Mouse (Mus musculus): ENCODE measurements at regions not wholly inside any gene's neighbourhood (a gene's known extent, or its start where the extent isn't known, plus 50 kb on each side); places are given as distances from the start of the nearest gene placed in this dataset.
A peak's percentile ranks its signal among the peaks of the same experiment; 100 is the strongest.

GRCm38 (mm10) chr3:131802841-131803240 is 238.3 kb downstream of the Papss1 start:
- Histone ChIP-seq H3K4me1 (peaks cover 7% of the 10 kb centered on the region), H3K27me3 (no peaks in the 10 kb centered on the region), H3K4me3 (no peak overlapping the region), H3K4me2 (no peak overlapping the region), H3K27ac (no peak overlapping the region), H3K9me3 (no peaks in the 10 kb centered on the region), H3K9ac (no peak overlapping the region), H3K36me3 (no peaks in the 10 kb centered on the region)
- WGBS, result 80% methylated on average over 7 of the region's 7 CpGs
- no peak for ATAC-seq (ENCODE audit: insufficient number of reproducible peaks, insufficient read depth, low FRiP score, low TSS enrichment, low read depth)

- H3K9me3 ChIP-seq, result no peaks in the 10 kb centered on the region
- H3K4me2 ChIP-seq, result no peak overlapping the region
- H3K27ac ChIP-seq, result no peak overlapping the region
- WGBS, result 68% methylated on average over 8 of the region's 8 CpGs
- ATAC-seq (ENCODE audit: insufficient number of reproducible peaks, insufficient read depth, low FRiP score, low TSS enrichment, low read depth), result no peak
- H3K36me3 ChIP-seq, result no peaks in the 10 kb centered on the region
- no peaks in the 10 kb centered on the region for H3K27me3 ChIP-seq
- 0 out of 2 replicates have a peak, but pooled peaks cover 8% of the 10 kb centered on the region for H3K4me1 ChIP-seq
- H3K9ac ChIP-seq, result no peak overlapping the region
- no peak overlapping the region for H3K4me3 ChIP-seq
Measured at GRCm38 (mm10) chr3:131808127-131808526, 243.6 kb downstream of the Papss1 start.

GRCm38 (mm10) chr3:131812968-131813367 is 248.4 kb downstream of the Papss1 start:
- WGBS, result 51% methylated on average over 6 of the region's 6 CpGs
- no peak for ATAC-seq (ENCODE audit: insufficient number of reproducible peaks, insufficient read depth, low FRiP score, low TSS enrichment, low read depth)

GRCm38 (mm10) chr3:131818806-131819205 is 254.2 kb downstream of the Papss1 start:
- Histone ChIP-seq H3K4me1 (no peaks in the 10 kb centered on the region), H3K4me3 (no peak overlapping the region), H3K9ac (no peak overlapping the region), H3K36me3 (no peaks in the 10 kb centered on the region), H3K9me3 (no peaks in the 10 kb centered on the region; the same call in 1 of the 2 replicates), H3K27ac (no peak overlapping the region), H3K4me2 (no peak overlapping the region), H3K27me3 (no peaks in the 10 kb centered on the region)
- no peak for ATAC-seq (ENCODE audit: insufficient number of reproducible peaks, insufficient read depth, low FRiP score, low TSS enrichment, low read depth)
- whole genome bisulfite sequencing, result 83% methylated on average over 1 of the region's 1 CpGs

More at GRCm38 (mm10) chr3:131812968-131813367, 248.4 kb downstream of the Papss1 start:
- H3K27ac ChIP-seq, result no peak overlapping the region
- no peak overlapping the region for H3K4me2 ChIP-seq
- H3K9me3 ChIP-seq, result no peaks in the 10 kb centered on the region; the same call in 1 of the 2 replicates
- H3K4me3 ChIP-seq, result no peak overlapping the region
- no peak overlapping the region for H3K9ac ChIP-seq
- no peaks in the 10 kb centered on the region for H3K36me3 ChIP-seq
- H3K4me1 ChIP-seq, result 0 out of 2 replicates have a peak, but pooled peaks cover 8% of the 10 kb centered on the region
- no peaks in the 10 kb centered on the region for H3K27me3 ChIP-seq

GRCm38 (mm10) chr3:131857442-131857841 is 227.7 kb upstream of the Dkk2 start:
- H3K27ac ChIP-seq, result no peak overlapping the region
- no peak overlapping the region for H3K4me2 ChIP-seq
- WGBS, result 79% methylated on average over 2 of the region's 2 CpGs
- H3K4me1 ChIP-seq, result no peaks in the 10 kb centered on the region
- H3K9ac ChIP-seq, result no peak overlapping the region
- H3K27me3 ChIP-seq, result no peaks in the 10 kb centered on the region
- H3K4me3 ChIP-seq, result no peak overlapping the region
- no peaks in the 10 kb centered on the region for H3K9me3 ChIP-seq
- no peaks in the 10 kb centered on the region for H3K36me3 ChIP-seq
- no peak for ATAC-seq (ENCODE audit: insufficient number of reproducible peaks, insufficient read depth, low FRiP score, low TSS enrichment, low read depth)

GRCm38 (mm10) chr3:131859083-131859482 is 226.0 kb upstream of the Dkk2 start:
- H3K4me3 ChIP-seq, result no peak overlapping the region
- H3K9me3 ChIP-seq, result no peaks in the 10 kb centered on the region
- no peak overlapping the region for H3K4me2 ChIP-seq
- no peak overlapping the region for H3K27ac ChIP-seq
- no peak overlapping the region for H3K9ac ChIP-seq
- H3K36me3 ChIP-seq, result no peaks in the 10 kb centered on the region
- H3K27me3 ChIP-seq, result no peaks in the 10 kb centered on the region
- 50% methylated on average over 12 of the region's 12 CpGs for WGBS
- no peak for ATAC-seq (ENCODE audit: insufficient number of reproducible peaks, insufficient read depth, low FRiP score, low TSS enrichment, low read depth)
- no peaks in the 10 kb centered on the region for H3K4me1 ChIP-seq

GRCm38 (mm10) chr3:131865106-131865505 is 220.0 kb upstream of the Dkk2 start:
- no peak overlapping the region for H3K9ac ChIP-seq
- no peaks in the 10 kb centered on the region for H3K36me3 ChIP-seq
- H3K9me3 ChIP-seq, result no peaks in the 10 kb centered on the region
- H3K4me1 ChIP-seq, result peaks cover 11% of the 10 kb centered on the region
- H3K27me3 ChIP-seq, result no peaks in the 10 kb centered on the region
- H3K4me3 ChIP-seq, result no peak overlapping the region
- no peak overlapping the region for H3K4me2 ChIP-seq
- no peak overlapping the region for H3K27ac ChIP-seq
- 46% methylated on average over 5 of the region's 5 CpGs for WGBS
- ATAC-seq (ENCODE audit: insufficient number of reproducible peaks, insufficient read depth, low FRiP score, low TSS enrichment, low read depth), result no peak

- Histone ChIP-seq H3K9me3 (no peaks in the 10 kb centered on the region), H3K4me2 (no peak overlapping the region), H3K27me3 (no peaks in the 10 kb centered on the region), H3K36me3 (no peaks in the 10 kb centered on the region), H3K9ac (no peak overlapping the region), H3K27ac (no peak overlapping the region), H3K4me1 (peaks cover 11% of the 10 kb centered on the region), H3K4me3 (no peak overlapping the region)
- 53% methylated on average over 3 of the region's 3 CpGs for WGBS
- ATAC-seq (ENCODE audit: insufficient number of reproducible peaks, insufficient read depth, low FRiP score, low TSS enrichment, low read depth), result no peak
Measured at GRCm38 (mm10) chr3:131867266-131867665, 217.8 kb upstream of the Dkk2 start.

GRCm38 (mm10) chr3:131868219-131868964 is 216.7 kb upstream of the Dkk2 start:
- Histone ChIP-seq H3K4me2 (0 out of 2 replicates have a peak overlapping the region, but pooled peaks have one; percentile 3), H3K9ac (no peak overlapping the region), H3K27ac (no peak overlapping the region), H3K9me3 (no peaks in the 10 kb centered on the region), H3K4me1 (peaks cover 11% of the 10 kb centered on the region), H3K36me3 (no peaks in the 10 kb centered on the region), H3K4me3 (no peak overlapping the region), H3K27me3 (no peaks in the 10 kb centered on the region)
- 39% methylated on average over 11 of the region's 11 CpGs for WGBS
- no peak for ATAC-seq (ENCODE audit: insufficient number of reproducible peaks, insufficient read depth, low FRiP score, low TSS enrichment, low read depth)

GRCm38 (mm10) chr3:131869306-131869705 is 215.8 kb upstream of the Dkk2 start:
- H3K36me3 ChIP-seq, result no peaks in the 10 kb centered on the region
- no peak overlapping the region for H3K4me3 ChIP-seq
- H3K9ac ChIP-seq, result no peak overlapping the region
- no peak overlapping the region for H3K4me2 ChIP-seq
- no peaks in the 10 kb centered on the region for H3K9me3 ChIP-seq
- 88% methylated on average over 4 of the region's 4 CpGs for WGBS
- peaks cover 11% of the 10 kb centered on the region for H3K4me1 ChIP-seq
- no peak for ATAC-seq (ENCODE audit: insufficient number of reproducible peaks, insufficient read depth, low FRiP score, low TSS enrichment, low read depth)
- no peaks in the 10 kb centered on the region for H3K27me3 ChIP-seq
- H3K27ac ChIP-seq, result no peak overlapping the region

- H3K27me3 ChIP-seq, result no peaks in the 10 kb centered on the region
- H3K4me2 ChIP-seq, result no peak overlapping the region
- H3K9me3 ChIP-seq, result no peaks in the 10 kb centered on the region
- no peak for ATAC-seq (ENCODE audit: insufficient number of reproducible peaks, insufficient read depth, low FRiP score, low TSS enrichment, low read depth)
- H3K36me3 ChIP-seq, result no peaks in the 10 kb centered on the region
- H3K4me1 ChIP-seq, result no peaks in the 10 kb centered on the region
- H3K27ac ChIP-seq, result no peak overlapping the region
- H3K4me3 ChIP-seq, result no peak overlapping the region
- H3K9ac ChIP-seq, result no peak overlapping the region
Measured at GRCm38 (mm10) chr3:131882667-131883066, 202.4 kb upstream of the Dkk2 start.

GRCm38 (mm10) chr3:131886470-131886869 is 198.6 kb upstream of the Dkk2 start:
- Histone ChIP-seq H3K9ac (no peak overlapping the region), H3K9me3 (no peaks in the 10 kb centered on the region), H3K4me2 (no peak overlapping the region), H3K4me3 (no peak overlapping the region), H3K4me1 (no peaks in the 10 kb centered on the region), H3K36me3 (no peaks in the 10 kb centered on the region), H3K27ac (no peak overlapping the region), H3K27me3 (no peaks in the 10 kb centered on the region)
- no peak for ATAC-seq (ENCODE audit: insufficient number of reproducible peaks, insufficient read depth, low FRiP score, low TSS enrichment, low read depth)
- WGBS, result 86% methylated on average over 5 of the region's 5 CpGs

Data from embryonic facial prominence, embryonic 13.5 days (tissue).